Mouse (Mus musculus): ENCODE data around the gene Olfr1204. TPM values are rescaled to one million over a fixed set of nuclear protein-coding genes. Genes with fewer than 3 reads are reported as not detected.

Olfr1204 gene
- polyA plus RNA-seq (2014; fragmentation: Nextera tagmentation; extraction: Ambion mirVana) = not detected in 2 replicates

DNA sequence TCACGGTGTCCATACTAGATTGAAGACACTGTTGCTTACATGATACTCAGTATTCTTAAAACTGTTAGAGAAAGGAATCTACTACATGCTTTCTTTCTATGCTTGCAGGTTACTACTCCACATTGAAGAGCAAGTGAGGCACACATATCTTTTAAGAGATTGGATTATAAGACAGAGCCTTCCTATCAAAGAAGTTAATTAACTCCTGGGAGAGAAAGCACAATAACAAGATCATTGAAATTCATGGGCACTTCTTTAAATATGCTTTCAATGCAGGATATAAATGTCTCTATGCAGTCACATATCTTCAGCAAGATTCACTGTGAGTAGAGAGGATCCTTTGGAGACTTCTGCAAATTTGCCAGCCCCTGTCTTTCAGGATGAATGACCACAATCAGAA is at the start of gene Olfr1204:
TSS of gene Olfr1204 (plus strand) at position 301 of the 400 bp plus-strand sequence.
- Histone ChIP-seq H3K27ac (ENCODE audit: low read depth) (no peak within 1 kb of the TSS), H3K4me3 (ENCODE audit: low read depth, low read length) (no peak within 1 kb of the TSS), H3K27me3 (ENCODE audit: insufficient read depth, low read length) (no peaks in the 10 kb centered on the region), H3K36me3 (ENCODE audit: insufficient read depth) (no peaks in the 10 kb centered on the region), H3K9ac (no peak within 1 kb of the TSS), H3K4me2 (no peak within 1 kb of the TSS), H3K4me1 (ENCODE audit: insufficient read depth) (no peaks in the 10 kb centered on the region), H3K9me3 (ENCODE audit: low read depth, low read length) (no peaks in the 10 kb centered on the region)
- ATAC-seq (ENCODE audit: insufficient read depth) (no peak), DNase-seq (no peak)
- TF ChIP-seq CTCF (IDR thresholded peaks at IDR 0.05; ENCODE audit: low read depth) = no peak
- WGBS = 87% methylated on average over 1 of the region's 1 CpGs

DNA sequence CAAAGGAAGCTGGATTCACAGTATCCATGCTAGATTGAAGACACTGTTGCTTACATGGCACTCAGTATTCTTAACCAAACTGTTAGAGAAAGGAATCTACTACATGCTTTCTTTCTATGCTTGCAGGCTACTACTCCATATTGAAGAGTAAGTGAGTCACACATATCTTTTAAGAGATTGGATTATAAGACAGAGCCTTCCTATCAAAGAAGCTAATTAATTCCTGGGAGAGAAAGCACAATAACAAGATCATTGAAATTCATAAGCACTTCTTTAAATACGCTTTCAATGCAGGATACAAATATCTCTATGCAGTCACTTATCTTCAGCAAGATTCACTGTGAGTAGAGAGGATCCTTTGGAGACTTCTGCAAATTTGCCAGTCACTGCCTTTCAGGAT is 34.9 kb upstream of the Olfr1204 start, which contains the start of gene Olfr1202:
TSS of gene Olfr1202 (plus strand) at position 301 of the 400 bp plus-strand sequence.
- no peak for TF ChIP-seq CTCF (IDR thresholded peaks at IDR 0.05; ENCODE audit: low read depth)
- Histone ChIP-seq H3K27ac (ENCODE audit: low read depth) (no peak within 1 kb of the TSS), H3K4me1 (ENCODE audit: insufficient read depth) (no peaks in the 10 kb centered on the region), H3K36me3 (ENCODE audit: insufficient read depth) (no peaks in the 10 kb centered on the region), H3K4me2 (no peak within 1 kb of the TSS), H3K9ac (no peak within 1 kb of the TSS), H3K9me3 (ENCODE audit: low read depth, low read length) (no peaks in the 10 kb centered on the region), H3K27me3 (ENCODE audit: insufficient read depth, low read length) (no peaks in the 10 kb centered on the region), H3K4me3 (ENCODE audit: low read depth, low read length) (no peak within 1 kb of the TSS)
- WGBS = 73% methylated on average over 1 of the region's 1 CpGs
- no peak for DNase-seq
- ATAC-seq (ENCODE audit: insufficient read depth) = no peak

DNA sequence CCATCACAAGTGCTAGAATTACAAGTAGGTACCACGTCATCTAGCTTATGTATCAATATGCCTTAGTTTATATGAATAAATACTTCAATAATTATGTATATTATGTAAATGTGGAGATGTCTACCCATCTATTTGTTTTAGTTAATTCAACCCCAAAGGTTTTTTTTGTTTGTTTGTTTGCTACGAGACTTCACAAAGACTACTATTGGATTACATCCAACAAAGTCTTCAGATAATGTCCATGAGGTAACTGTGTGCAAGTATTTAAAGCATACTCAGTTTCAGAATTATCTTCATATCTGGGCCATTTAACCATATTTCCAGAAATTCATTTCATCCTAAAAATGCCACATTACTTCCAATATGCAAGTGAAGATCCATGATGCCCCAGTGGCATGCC is 19.7 kb upstream of the Olfr1204 start, which contains the start of gene Olfr1205:
TSS of gene Olfr1205 (plus strand) at position 301 of the 400 bp plus-strand sequence.
- Histone ChIP-seq H3K9ac (no peak within 1 kb of the TSS), H3K36me3 (ENCODE audit: insufficient read depth) (no peaks in the 10 kb centered on the region), H3K27ac (ENCODE audit: low read depth) (no peak within 1 kb of the TSS), H3K27me3 (ENCODE audit: insufficient read depth, low read length) (no peaks in the 10 kb centered on the region), H3K9me3 (ENCODE audit: low read depth, low read length) (no peaks in the 10 kb centered on the region), H3K4me1 (ENCODE audit: insufficient read depth) (no peaks in the 10 kb centered on the region), H3K4me2 (no peak within 1 kb of the TSS), H3K4me3 (ENCODE audit: low read depth, low read length) (no peak within 1 kb of the TSS)
- no peak for TF ChIP-seq CTCF (IDR thresholded peaks at IDR 0.05; ENCODE audit: low read depth)
- 84% methylated on average over 2 of the region's 2 CpGs for WGBS
- DNase-seq (no peak), ATAC-seq (ENCODE audit: insufficient read depth) (no peak)

DNA sequence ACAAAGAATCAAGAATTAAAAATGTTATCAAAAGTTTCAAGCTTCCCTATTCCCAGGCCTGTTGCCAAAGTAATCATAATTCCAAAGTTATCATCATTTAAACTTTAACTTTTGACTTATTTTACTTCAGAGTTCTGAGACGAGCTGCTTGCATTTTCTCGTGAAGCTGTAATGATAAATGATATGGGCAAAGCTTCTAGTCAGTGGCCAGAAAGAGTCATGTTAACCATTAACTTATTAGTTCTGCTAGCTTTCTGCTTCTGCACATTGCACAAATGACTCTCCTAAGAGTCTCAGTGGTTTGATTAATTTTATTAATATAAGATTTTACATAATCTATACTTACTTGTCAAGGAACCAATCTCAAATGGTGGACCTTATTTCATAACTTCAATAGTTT is 10.6 kb upstream of the Olfr1204 start:
- no peaks in the 10 kb centered on the region for H3K27me3 ChIP-seq (ENCODE audit: insufficient read depth, low read length)
- TF ChIP-seq CTCF (IDR thresholded peaks at IDR 0.05; ENCODE audit: low read depth) = no peak
- no peaks in the 10 kb centered on the region for H3K4me1 ChIP-seq (ENCODE audit: insufficient read depth)
- H3K9ac ChIP-seq = no peak overlapping the region
- H3K36me3 ChIP-seq (ENCODE audit: insufficient read depth) = no peaks in the 10 kb centered on the region
- H3K9me3 ChIP-seq (ENCODE audit: low read depth, low read length) = no peaks in the 10 kb centered on the region
- H3K4me3 ChIP-seq (ENCODE audit: low read depth, low read length) = no peak overlapping the region
- WGBS = 44% methylated on average over 2 of the region's 2 CpGs
- ATAC-seq (ENCODE audit: insufficient read depth) (no peak), DNase-seq (no peak)
- H3K27ac ChIP-seq (ENCODE audit: low read depth) = no peak overlapping the region
- no peak overlapping the region for H3K4me2 ChIP-seq

DNA sequence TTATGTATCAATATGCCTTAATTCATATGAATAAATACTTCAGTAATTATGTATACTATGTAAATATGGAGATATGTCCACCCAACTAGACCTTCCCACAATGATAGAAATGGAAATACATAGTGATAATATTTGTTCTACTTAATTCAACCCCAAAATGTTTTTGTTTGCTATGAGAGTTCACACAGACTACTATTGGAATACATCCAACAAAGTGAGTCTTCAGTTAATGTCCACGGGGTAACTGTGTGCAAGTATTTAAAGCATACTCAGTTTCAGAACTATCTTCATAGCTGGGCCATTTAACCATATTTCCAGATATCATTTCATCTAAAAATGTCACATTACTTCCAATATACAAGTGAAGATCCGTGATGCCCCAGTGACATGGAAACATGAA is 13.8 kb downstream of the Olfr1204 start, which contains the start of gene Olfr1206:
TSS of gene Olfr1206 (plus strand) at position 301 of the 400 bp plus-strand sequence.
- 66% methylated on average over 2 of the region's 2 CpGs for WGBS
- Histone ChIP-seq H3K27me3 (ENCODE audit: insufficient read depth, low read length) (no peaks in the 10 kb centered on the region), H3K4me1 (ENCODE audit: insufficient read depth) (no peaks in the 10 kb centered on the region), H3K36me3 (ENCODE audit: insufficient read depth) (no peaks in the 10 kb centered on the region), H3K4me2 (no peak within 1 kb of the TSS), H3K27ac (ENCODE audit: low read depth) (no peak within 1 kb of the TSS), H3K9me3 (ENCODE audit: low read depth, low read length) (no peaks in the 10 kb centered on the region), H3K9ac (no peak within 1 kb of the TSS), H3K4me3 (ENCODE audit: low read depth, low read length) (no peak within 1 kb of the TSS)
- no peak for ATAC-seq (ENCODE audit: insufficient read depth)
- DNase-seq = no peak
- no peak for TF ChIP-seq CTCF (IDR thresholded peaks at IDR 0.05; ENCODE audit: low read depth)

DNA sequence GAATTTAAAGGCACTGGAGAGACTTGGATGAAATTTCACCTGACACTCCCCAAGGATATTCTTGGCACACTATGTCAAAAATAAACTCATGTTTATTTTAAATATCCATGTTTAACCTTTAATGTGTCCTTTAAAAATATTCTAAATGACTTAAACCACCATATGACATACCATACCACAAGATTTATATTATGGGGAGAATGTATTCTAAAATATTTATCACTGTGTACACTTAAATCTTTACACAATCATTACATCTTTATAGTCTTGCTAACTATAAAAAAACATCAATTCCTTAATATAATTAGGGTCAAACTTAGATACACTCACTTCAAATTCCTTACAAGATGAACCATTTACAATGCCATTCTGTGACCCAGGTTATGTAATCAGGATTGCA is 53.1 kb downstream of the Olfr1204 start, which contains the start of gene Olfr1208:
TSS of gene Olfr1208 (minus strand) at position 101 of the 400 bp plus-strand sequence.
- TF ChIP-seq CTCF (IDR thresholded peaks at IDR 0.05; ENCODE audit: low read depth) = no peak
- H3K9ac ChIP-seq = no peak within 1 kb of the TSS
- DNase-seq (no peak), ATAC-seq (ENCODE audit: insufficient read depth) (no peak)
- no peak within 1 kb of the TSS for H3K4me3 ChIP-seq (ENCODE audit: low read depth, low read length)
- no peaks in the 10 kb centered on the region for H3K9me3 ChIP-seq (ENCODE audit: low read depth, low read length)
- no peak within 1 kb of the TSS for H3K4me2 ChIP-seq
- no peaks in the 10 kb centered on the region for H3K27me3 ChIP-seq (ENCODE audit: insufficient read depth, low read length)
- no peak within 1 kb of the TSS for H3K27ac ChIP-seq (ENCODE audit: low read depth)
- H3K36me3 ChIP-seq (ENCODE audit: insufficient read depth) = no peaks in the 10 kb centered on the region
- H3K4me1 ChIP-seq (ENCODE audit: insufficient read depth) = no peaks in the 10 kb centered on the region

Other genes starting within 250 kb of the Olfr1204 start
- gene Olfr1191-ps1, start 208.8 kb upstream of the Olfr1204 start, polyA plus RNA-seq (2014; fragmentation: Nextera tagmentation; extraction: Ambion mirVana) = not detected in 2 replicates
- gene Olfr1192-ps1, start 200.8 kb upstream of the Olfr1204 start, polyA plus RNA-seq (2014; fragmentation: Nextera tagmentation; extraction: Ambion mirVana) = not detected in 2 replicates
- not detected in 2 replicates for gene Olfr1193, start 173.7 kb upstream of the Olfr1204 start, polyA plus RNA-seq (2014; fragmentation: Nextera tagmentation; extraction: Ambion mirVana)
- gene Olfr1195, start 160.1 kb upstream of the Olfr1204 start, polyA plus RNA-seq (2014; fragmentation: Nextera tagmentation; extraction: Ambion mirVana) = not detected in 2 replicates
- not detected in 2 replicates for gene Olfr1196, start 144.7 kb upstream of the Olfr1204 start, polyA plus RNA-seq (2014; fragmentation: Nextera tagmentation; extraction: Ambion mirVana)
- not detected in 2 replicates for gene Olfr1197, start 116.9 kb upstream of the Olfr1204 start, polyA plus RNA-seq (2014; fragmentation: Nextera tagmentation; extraction: Ambion mirVana)
- not detected in 2 replicates for gene Olfr1198, start 97.9 kb upstream of the Olfr1204 start, polyA plus RNA-seq (2014; fragmentation: Nextera tagmentation; extraction: Ambion mirVana)
- gene Olfr1199, start 88.8 kb upstream of the Olfr1204 start, polyA plus RNA-seq (2014; fragmentation: Nextera tagmentation; extraction: Ambion mirVana) = not detected in 2 replicates
- not detected in 2 replicates for gene Olfr1200, start 78.8 kb upstream of the Olfr1204 start, polyA plus RNA-seq (2014; fragmentation: Nextera tagmentation; extraction: Ambion mirVana)
- not detected in 2 replicates for gene Olfr1201, start 56.3 kb upstream of the Olfr1204 start, polyA plus RNA-seq (2014; fragmentation: Nextera tagmentation; extraction: Ambion mirVana)
- gene Olfr1202, start 34.8 kb upstream of the Olfr1204 start, polyA plus RNA-seq (2014; fragmentation: Nextera tagmentation; extraction: Ambion mirVana) = not detected in 2 replicates
- gene Olfr1205, start 19.6 kb upstream of the Olfr1204 start, polyA plus RNA-seq (2014; fragmentation: Nextera tagmentation; extraction: Ambion mirVana) = not detected in 2 replicates
- gene Olfr1206, start 13.9 kb downstream of the Olfr1204 start, polyA plus RNA-seq (2014; fragmentation: Nextera tagmentation; extraction: Ambion mirVana) = not detected in 2 replicates
- not detected in 2 replicates for gene Olfr1208, start 53.0 kb downstream of the Olfr1204 start, polyA plus RNA-seq (2014; fragmentation: Nextera tagmentation; extraction: Ambion mirVana)
- gene Olfr1209, start 65.9 kb downstream of the Olfr1204 start, polyA plus RNA-seq (2014; fragmentation: Nextera tagmentation; extraction: Ambion mirVana) = not detected in 2 replicates
- not detected in 2 replicates for gene Olfr1211, start 88.8 kb downstream of the Olfr1204 start, polyA plus RNA-seq (2014; fragmentation: Nextera tagmentation; extraction: Ambion mirVana)
- not detected in 2 replicates for gene Olfr1212, start 104.7 kb downstream of the Olfr1204 start, polyA plus RNA-seq (2014; fragmentation: Nextera tagmentation; extraction: Ambion mirVana)
- not detected in 2 replicates for gene Gm13762, start 131.0 kb downstream of the Olfr1204 start, polyA plus RNA-seq (2014; fragmentation: Nextera tagmentation; extraction: Ambion mirVana)
- not detected in 2 replicates for gene Olfr1214, start 143.4 kb downstream of the Olfr1204 start, polyA plus RNA-seq (2014; fragmentation: Nextera tagmentation; extraction: Ambion mirVana)
- gene Olfr1215, start 157.7 kb downstream of the Olfr1204 start, polyA plus RNA-seq (2014; fragmentation: Nextera tagmentation; extraction: Ambion mirVana) = not detected in 2 replicates
- gene Olfr1216, start 169.0 kb downstream of the Olfr1204 start, polyA plus RNA-seq (2014; fragmentation: Nextera tagmentation; extraction: Ambion mirVana) = not detected in 2 replicates
- gene Olfr1217, start 182.8 kb downstream of the Olfr1204 start, polyA plus RNA-seq (2014; fragmentation: Nextera tagmentation; extraction: Ambion mirVana) = not detected in 2 replicates
- not detected in 2 replicates for gene Olfr1218, start 211.9 kb downstream of the Olfr1204 start, polyA plus RNA-seq (2014; fragmentation: Nextera tagmentation; extraction: Ambion mirVana)
- gene Olfr1219, start 234.2 kb downstream of the Olfr1204 start, polyA plus RNA-seq (2014; fragmentation: Nextera tagmentation; extraction: Ambion mirVana) = not detected in 2 replicates